Mouse (Mus musculus) stomach, embryonic 14.5 days (tissue): ENCODE measurements around the gene Spcs2. TPM values are rescaled to one million over a fixed set of nuclear protein-coding genes. Genes with fewer than 3 reads are reported as not detected.

Experiments used
- ATAC-seq: fragments of 200-750 bp; cut with Nextera tagmentation; 2 replicates; pipeline ENCODE4 v1.8.0; 2017; ENCODE audit warnings: low read depth, moderate TSS enrichment; ENCODE audit not compliant: insufficient number of reproducible peaks, insufficient read depth, low FRiP score
- H3K27ac ChIP-seq: fragments of 300-500 bp; sonication (generic); 2 replicates; pipeline ENCODE4 v1.5.1; 2014; ENCODE audit warnings: mild to moderate bottlenecking, low read length, moderate library complexity, mixed read lengths
- H3K27me3 ChIP-seq: fragments of 300-500 bp; sonication (generic); 2 replicates; pipeline ENCODE4 v1.6.1; 2014; ENCODE audit warnings: low read length, control low read depth, mixed read lengths; ENCODE audit not compliant: control insufficient read depth, insufficient read depth
- H3K36me3 ChIP-seq: fragments of 300-500 bp; sonication (generic); 2 replicates; pipeline ENCODE4 v1.6.1; 2014; ENCODE audit warnings: mild to moderate bottlenecking, control low read depth, low read length, moderate library complexity, mixed read lengths; ENCODE audit not compliant: control insufficient read depth, insufficient read depth
- H3K4me1 ChIP-seq: fragments of 300-500 bp; sonication (generic); 2 replicates; pipeline ENCODE4 v1.6.1; 2014; ENCODE audit warnings: low read length, control low read depth, mixed read lengths; ENCODE audit not compliant: control insufficient read depth, insufficient read depth
- H3K4me2 ChIP-seq: fragments of 300-500 bp; sonication (generic); replicated peaks from 2 replicates; pipeline ENCODE4 v1.6.1; 2014; ENCODE audit warnings: low read depth, low read length, control low read depth
- H3K4me3 ChIP-seq: fragments of 300-500 bp; sonication (generic); 2 replicates; pipeline ENCODE4 v1.5.1; 2014; ENCODE audit warnings: low read depth, low read length, control low read depth
- H3K9ac ChIP-seq: fragments of 300-500 bp; sonication (generic); replicated peaks from 2 replicates; pipeline ENCODE4 v1.6.1; 2014; ENCODE audit warnings: low read depth, mild to moderate bottlenecking, control low read depth, low read length, moderate library complexity, mixed read lengths
- H3K9me3 ChIP-seq: fragments of 300-500 bp; sonication (generic); 2 replicates; pipeline ENCODE4 v1.6.1; 2016; ENCODE audit warnings: low read depth, low read length, control low read depth; ENCODE audit not compliant: control insufficient read depth
- WGBS: fragments of 180-500 bp; shearing (Covaris S2); extraction: QIAGEN DNeasy Blood & Tissue Kit; methylation state at CpG from one replicate; pipeline ENCODE4 v1.1.7; 2014; 5-methylcytosine and 5-hydroxymethylcytosine counted together
- polyA plus RNA-seq: library from polyadenylated mRNA; unstranded; fragments of >200 nt; fragmentation: Nextera tagmentation; extraction: Ambion mirVana; gene quantifications from 2 replicates; pipeline ENCODE4 v1.2.1, GENCODE M21; 2014

The Spcs2 gene
- polyA plus RNA-seq, 1 experiment from 2014 or later: 287 TPM

DNA sequence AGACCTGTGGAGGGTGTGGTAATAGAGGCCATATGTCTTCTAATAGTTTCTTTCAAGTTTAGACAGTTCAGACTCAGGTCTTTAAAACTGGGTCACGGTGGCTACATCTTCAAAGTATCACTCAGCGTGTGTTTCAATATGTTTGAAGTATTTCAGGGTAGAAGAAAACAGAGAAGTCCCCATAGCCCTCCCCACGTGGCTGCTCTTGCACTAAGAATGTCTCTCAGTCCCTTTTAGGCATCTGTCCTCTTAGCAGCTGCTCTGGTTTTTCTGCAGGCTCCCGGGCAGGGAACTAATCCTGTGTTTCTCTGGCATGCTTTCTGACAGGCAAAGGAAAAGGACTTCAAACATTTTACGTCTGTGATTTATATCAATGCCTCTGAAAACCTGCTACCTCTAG is 12.6 kb upstream of the Spcs2 start:
- Histone ChIP-seq H3K27ac (no peak overlapping the region), H3K9me3 (no peaks in the 10 kb centered on the region), H3K4me1 (no peaks in the 10 kb centered on the region), H3K4me3 (no peak overlapping the region), H3K4me2 (no peak overlapping the region), H3K27me3 (no peaks in the 10 kb centered on the region), H3K36me3 (no peaks in the 10 kb centered on the region), H3K9ac (no peak overlapping the region)
- WGBS: 35% methylated on average over 5 of the region's 5 CpGs
- ATAC-seq: no peak

DNA sequence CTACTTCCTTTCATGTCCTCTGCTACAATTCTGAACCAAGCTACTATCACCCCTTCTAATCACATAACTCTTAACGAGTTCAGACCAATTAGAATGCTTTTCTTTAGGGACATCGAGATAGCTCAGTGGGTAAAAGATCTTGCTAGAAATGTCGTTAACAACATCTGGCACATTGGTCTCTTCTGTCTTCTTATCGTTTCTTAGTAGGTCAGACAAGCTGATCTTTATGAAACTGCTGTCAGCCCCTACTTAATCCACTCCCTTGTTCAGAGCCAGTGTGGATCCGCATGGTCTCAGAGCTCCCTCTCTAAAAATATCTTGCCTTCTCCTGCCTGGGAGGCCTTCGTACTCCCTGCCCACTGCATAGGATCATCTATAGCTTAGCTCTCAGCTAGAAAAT is 10.7 kb upstream of the Spcs2 start:
- no peak for ATAC-seq
- H3K27me3 ChIP-seq: no peaks in the 10 kb centered on the region
- H3K9me3 ChIP-seq: no peaks in the 10 kb centered on the region
- no peaks in the 10 kb centered on the region for H3K4me1 ChIP-seq
- H3K36me3 ChIP-seq: no peaks in the 10 kb centered on the region
- H3K9ac ChIP-seq: no peak overlapping the region
- H3K4me2 ChIP-seq: no peak overlapping the region
- H3K4me3 ChIP-seq: no peak overlapping the region
- no peak overlapping the region for H3K27ac ChIP-seq
- 75% methylated on average over 6 of the region's 6 CpGs for WGBS

DNA sequence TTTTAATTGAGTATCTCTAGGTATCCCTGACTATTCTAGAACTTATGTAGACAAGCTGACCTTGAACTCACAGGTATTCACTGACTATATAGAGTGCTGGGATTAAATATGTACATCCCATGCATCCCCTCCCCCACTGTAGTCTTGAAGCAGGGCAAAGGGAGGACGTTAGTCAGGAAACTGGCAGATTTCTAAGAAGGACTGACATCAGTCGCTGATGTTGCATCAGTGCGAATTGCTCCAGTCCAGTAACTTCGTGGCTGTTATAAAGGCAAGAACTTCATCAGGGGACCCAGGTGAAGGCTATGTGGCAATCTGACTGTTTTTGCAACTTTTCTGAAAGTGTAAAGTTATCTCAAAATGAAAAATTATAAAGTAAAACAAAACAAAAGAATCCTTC is 6.0 kb upstream of the Spcs2 start:
- Histone ChIP-seq H3K9me3 (no peaks in the 10 kb centered on the region), H3K9ac (no peak overlapping the region), H3K36me3 (no peaks in the 10 kb centered on the region), H3K4me1 (no peaks in the 10 kb centered on the region), H3K4me3 (no peak overlapping the region), H3K27me3 (no peaks in the 10 kb centered on the region), H3K27ac (no peak overlapping the region), H3K4me2 (no peak overlapping the region)
- ATAC-seq: no peak
- WGBS: 62% methylated on average over 4 of the region's 4 CpGs

DNA sequence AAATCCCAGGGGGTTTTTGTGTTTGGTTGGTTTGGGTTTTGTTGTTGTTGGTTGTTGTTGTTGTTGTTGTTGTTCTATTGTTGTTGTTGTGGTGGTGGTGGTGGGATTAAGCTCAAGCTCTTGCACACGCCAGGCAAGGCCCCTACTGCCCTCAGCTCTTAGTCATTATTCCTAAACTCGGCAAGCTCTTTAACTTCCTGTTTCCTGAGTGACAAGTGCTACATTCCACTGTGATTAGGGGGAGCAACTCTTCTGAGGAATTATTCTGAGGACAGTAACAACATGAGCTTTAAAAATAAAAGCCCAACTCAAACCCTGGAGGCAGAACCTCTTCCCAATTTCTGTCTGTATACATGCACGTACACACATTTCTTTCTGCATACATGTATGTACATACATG is 2.0 kb upstream of the Spcs2 start:
- 45% methylated on average over 3 of the region's 3 CpGs for WGBS
- Histone ChIP-seq H3K9me3 (no peaks in the 10 kb centered on the region), H3K27me3 (no peaks in the 10 kb centered on the region), H3K36me3 (no peaks in the 10 kb centered on the region), H3K4me3 (no peak overlapping the region), H3K27ac (no peak overlapping the region), H3K4me1 (no peaks in the 10 kb centered on the region), H3K9ac (no peak overlapping the region), H3K4me2 (no peak overlapping the region)
- no peak for ATAC-seq

DNA sequence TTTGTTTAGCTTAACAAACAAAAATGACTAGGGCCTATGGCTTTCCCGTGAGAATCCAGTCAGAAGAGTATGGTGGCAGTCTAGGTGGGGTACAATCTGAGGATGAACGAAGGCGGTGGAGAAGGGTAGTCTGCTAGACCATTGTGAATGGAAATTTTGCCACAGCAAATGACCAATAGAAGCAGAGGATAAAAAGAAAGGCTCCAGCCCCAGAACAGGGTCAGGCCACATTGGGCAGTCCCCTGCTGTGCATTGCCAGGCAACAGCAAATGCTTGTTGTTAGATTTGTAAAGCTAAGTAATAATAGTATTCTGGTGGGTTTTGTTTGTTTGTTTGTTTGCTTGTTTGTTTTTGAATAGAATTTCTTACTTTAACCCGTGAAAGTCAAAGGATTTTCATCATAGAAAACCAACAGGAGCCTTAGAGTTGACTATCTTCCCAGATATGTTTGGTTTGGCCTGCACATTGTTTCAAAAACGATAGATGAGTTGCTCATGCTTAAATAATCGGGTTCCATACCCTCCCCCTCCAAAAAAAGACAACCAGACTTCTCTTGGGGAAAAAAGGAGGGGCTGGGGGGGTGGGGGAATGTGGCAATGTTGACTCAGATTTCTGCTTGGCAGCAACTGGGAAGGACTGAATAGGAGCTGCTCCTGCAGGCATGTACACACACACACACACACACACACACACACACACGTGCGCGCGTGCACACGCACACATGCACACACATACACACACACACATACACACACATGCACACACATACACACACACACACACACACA is 1.2 kb upstream of the Spcs2 start:
- Histone ChIP-seq H3K27ac (no peak overlapping the region), H3K4me1 (no peaks in the 10 kb centered on the region), H3K36me3 (no peaks in the 10 kb centered on the region), H3K27me3 (no peaks in the 10 kb centered on the region), H3K9me3 (no peaks in the 10 kb centered on the region), H3K4me2 (no peak overlapping the region), H3K4me3 (no peak overlapping the region), H3K9ac (no peak overlapping the region)
- WGBS: 71% methylated on average over 11 of the region's 11 CpGs
- ATAC-seq: no peak

DNA sequence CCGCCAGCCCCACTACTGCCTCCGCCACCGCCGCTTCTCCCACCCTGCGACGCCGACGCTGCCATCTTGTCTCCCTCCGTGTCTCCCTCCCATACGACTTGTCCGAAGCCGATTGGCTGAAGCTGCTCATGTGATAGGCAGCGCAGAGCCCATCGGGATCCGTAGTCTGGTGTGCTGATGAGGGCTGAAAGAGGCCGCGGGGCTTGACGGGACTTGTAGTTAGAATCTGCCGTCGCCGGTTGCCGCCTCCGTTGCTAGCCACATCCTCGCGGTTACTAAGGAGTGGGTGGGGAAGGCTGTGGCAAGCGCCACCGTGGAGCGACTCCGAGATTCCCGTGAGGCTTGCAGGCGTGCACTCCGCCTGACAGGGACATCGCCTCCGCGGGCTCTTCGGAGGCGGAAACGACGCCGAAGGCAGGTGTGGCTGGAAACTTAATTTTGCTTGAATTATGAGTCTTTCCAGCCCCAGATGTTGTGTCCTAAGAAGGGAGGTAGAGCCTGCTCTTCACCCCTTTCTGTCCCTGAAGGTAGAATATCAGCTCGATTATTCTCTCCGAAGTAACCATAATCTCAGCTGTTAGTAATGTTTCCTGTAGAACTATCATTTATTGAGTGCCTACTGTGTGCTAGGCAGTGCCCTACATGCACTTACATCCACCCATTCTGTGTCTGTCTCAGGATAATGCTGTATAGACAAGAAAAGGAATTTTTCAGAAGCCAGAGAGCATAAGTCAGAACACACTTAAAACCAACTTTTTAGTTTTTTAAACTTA is 4.3 kb downstream of the Spcs2 start, which contains the start of gene Xrra1:
Gene Xrra1 (plus strand): TSS at position 304 of the 773 bp plus-strand sequence.
- H3K4me3 ChIP-seq: peak within 1 kb of the TSS; percentile 77
- H3K9me3 ChIP-seq: no peaks in the 10 kb centered on the region
- peaks cover 12% of the 10 kb centered on the region; the same call in 1 of the 2 replicates for H3K4me1 ChIP-seq
- peak within 1 kb of the TSS; percentile 44; the same call in 1 of the 2 replicates for H3K27ac ChIP-seq
- WGBS: under 1% methylated on average over 42 of the region's 42 CpGs
- peak within 1 kb of the TSS; percentile 91 for H3K9ac ChIP-seq
- peaks cover 6% of the 10 kb centered on the region; the same call in 1 of the 2 replicates for H3K36me3 ChIP-seq
- H3K4me2 ChIP-seq: peak within 1 kb of the TSS; percentile 78
- H3K27me3 ChIP-seq: no peaks in the 10 kb centered on the region
- ATAC-seq: peak; percentile 98

DNA sequence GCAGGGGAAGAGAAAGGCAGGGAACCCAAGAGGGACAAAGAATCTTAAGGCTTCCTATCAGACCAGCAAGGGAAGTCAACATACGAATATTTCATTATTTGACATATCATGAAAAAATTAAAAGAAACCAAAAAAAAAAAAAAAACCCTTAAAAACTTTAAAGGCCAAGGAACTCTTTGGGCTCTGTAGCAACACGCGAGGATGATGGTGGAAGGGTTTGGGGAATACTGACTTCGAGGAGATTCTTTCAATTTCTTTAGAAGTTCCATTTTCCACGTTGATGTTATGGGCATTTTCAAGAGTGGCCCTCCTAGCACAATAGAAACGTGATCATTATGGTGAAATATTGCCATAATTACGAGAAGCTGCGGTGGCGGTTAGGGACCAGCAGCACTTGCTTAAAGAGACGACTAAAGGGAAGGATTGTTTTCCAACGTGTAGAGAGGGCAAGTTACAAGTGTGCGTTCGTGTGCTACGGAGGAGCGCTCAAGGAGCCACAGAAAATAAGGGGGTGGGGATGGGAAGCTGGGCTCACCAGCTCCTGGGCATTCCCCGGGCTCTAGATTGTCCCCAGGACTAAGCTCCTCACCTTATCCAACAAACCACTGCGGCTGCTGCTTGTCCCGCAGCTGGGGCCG is 5.0 kb downstream of the Spcs2 start:
- peak overlapping the region; percentile 91 for H3K9ac ChIP-seq
- no peaks in the 10 kb centered on the region for H3K27me3 ChIP-seq
- peak overlapping the region; percentile 44; the same call in 1 of the 2 replicates for H3K27ac ChIP-seq
- peak overlapping the region; percentile 78 for H3K4me2 ChIP-seq
- peak overlapping the region; percentile 77 for H3K4me3 ChIP-seq
- H3K4me1 ChIP-seq: peaks cover 12% of the 10 kb centered on the region; the same call in 1 of the 2 replicates
- H3K36me3 ChIP-seq: peaks cover 13% of the 10 kb centered on the region; the same call in 1 of the 2 replicates
- no peaks in the 10 kb centered on the region for H3K9me3 ChIP-seq
- peak; percentile 46 for ATAC-seq
- 1% methylated on average over 19 of the region's 19 CpGs for WGBS

DNA sequence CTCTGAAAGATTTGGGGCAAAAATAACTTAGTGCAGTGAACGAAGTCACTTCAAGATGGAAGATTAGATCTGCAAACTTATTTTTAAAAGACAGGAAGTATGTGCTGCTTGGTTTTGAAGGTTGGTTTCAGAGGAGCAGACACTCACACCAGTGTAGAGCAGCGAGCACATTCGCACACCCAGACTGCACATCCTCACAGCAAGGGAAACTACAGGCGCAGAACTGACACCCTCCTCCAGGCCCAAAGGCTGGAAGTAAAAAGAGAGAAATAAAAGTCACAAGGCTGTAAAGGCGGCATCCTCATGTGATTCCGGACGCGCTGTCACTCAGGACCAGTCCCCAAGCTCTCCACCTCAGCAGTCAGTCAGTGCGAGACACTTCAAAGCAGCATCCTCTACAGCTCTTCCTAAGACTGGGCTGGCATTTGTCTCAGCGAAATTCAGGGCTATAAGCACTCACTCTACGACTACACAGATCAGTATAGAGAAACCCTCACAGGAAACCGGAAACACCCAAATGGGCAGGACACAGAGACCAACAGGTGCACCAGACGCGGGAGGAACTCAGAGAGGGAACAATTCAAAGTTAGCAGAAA is 6.9 kb downstream of the Spcs2 start:
- Histone ChIP-seq H3K4me3 (no peak overlapping the region), H3K9ac (no peak overlapping the region), H3K4me1 (peaks cover 12% of the 10 kb centered on the region; the same call in 1 of the 2 replicates), H3K4me2 (no peak overlapping the region), H3K27me3 (no peaks in the 10 kb centered on the region), H3K27ac (no peak overlapping the region), H3K9me3 (no peaks in the 10 kb centered on the region), H3K36me3 (peaks cover 15% of the 10 kb centered on the region; the same call in 1 of the 2 replicates)
- WGBS: 88% methylated on average over 14 of the region's 14 CpGs
- ATAC-seq: no peak
